Mouse (Mus musculus): ENCODE measurements around the gene Lrtm1.

GRCm38 (mm10) chr14:28984276-28984675 lies 33.7 kb upstream of the Lrtm1 start:
- TF ChIP-seq CTCF (IDR thresholded peaks at IDR 0.05; ENCODE audit: low read depth, low read length) (no peak), POLR2A (IDR thresholded peaks at IDR 0.05; ENCODE audit: borderline replicate concordance, low read depth, low read length) (no peak)

Data from bone marrow macrophage, adult 2 months (primary cell).